Mouse (Mus musculus) myocyte (in vitro differentiated cells): Measurements from ENCODE around the gene Thada.

Source experiments
- CEBPB ChIP-seq: IDR thresholded peaks from 2 replicates; pipeline ENCODE4 v1.6.1; 2011; ENCODE audit warnings: mild to moderate bottlenecking, moderate library complexity; ENCODE audit not compliant: poor library complexity, insufficient read depth, severe bottlenecking
- MAX ChIP-seq: IDR thresholded peaks from one replicate; pipeline ENCODE4 v1.6.1; 2011; ENCODE audit warnings: low read depth, mild to moderate bottlenecking, control low read depth
- MYOD1 ChIP-seq, 3 experiments: IDR thresholded peaks; one replicate each; pipeline ENCODE4 v1.6.1; 2011; ENCODE audit warnings: control low read depth in 2 of 3, low read depth in 2 of 3, mild to moderate bottlenecking in 2 of 3, moderate library complexity in 1 of 3; ENCODE audit not compliant: insufficient read length in 2 of 3, control insufficient read depth in 1 of 3
- MYOG ChIP-seq, 3 experiments: IDR thresholded peaks; one replicate each; pipeline ENCODE4 v1.6.1; 2011; ENCODE audit warnings: control low read depth in 2 of 3, low read depth in 2 of 3, mild to moderate bottlenecking in 2 of 3; ENCODE audit not compliant: insufficient read length in 2 of 3, control insufficient read depth in 1 of 3, insufficient read depth in 1 of 3
- POLR2A ChIP-seq: IDR thresholded peaks from one replicate; pipeline ENCODE4 v1.6.1; 2011; ENCODE audit warnings: low read depth, mild to moderate bottlenecking, control low read depth, moderate library complexity; ENCODE audit not compliant: insufficient read length
- POLR2AphosphoS2 ChIP-seq: IDR thresholded peaks from one replicate; pipeline ENCODE4 v1.6.1; 2011; ENCODE audit warnings: low read depth, control low read depth; ENCODE audit not compliant: insufficient read length
- REST ChIP-seq: IDR thresholded peaks from one replicate; pipeline ENCODE4 v1.6.1; 2011; ENCODE audit warnings: mild to moderate bottlenecking, control low read depth, moderate library complexity; ENCODE audit not compliant: insufficient read depth, insufficient read length
- TCF12 ChIP-seq: IDR thresholded peaks from one replicate; pipeline ENCODE4 v1.6.1; 2011; ENCODE audit warnings: mild to moderate bottlenecking, control low read depth; ENCODE audit not compliant: poor library complexity, insufficient read depth, severe bottlenecking
- TCF3 ChIP-seq: IDR thresholded peaks from one replicate; pipeline ENCODE4 v1.6.1; 2011; ENCODE audit warnings: low read depth, control low read depth; ENCODE audit not compliant: insufficient read length
- USF1 ChIP-seq: IDR thresholded peaks from one replicate; pipeline ENCODE4 v1.6.1; 2011; ENCODE audit warnings: low read depth, mild to moderate bottlenecking, control low read depth, moderate library complexity

DNA sequence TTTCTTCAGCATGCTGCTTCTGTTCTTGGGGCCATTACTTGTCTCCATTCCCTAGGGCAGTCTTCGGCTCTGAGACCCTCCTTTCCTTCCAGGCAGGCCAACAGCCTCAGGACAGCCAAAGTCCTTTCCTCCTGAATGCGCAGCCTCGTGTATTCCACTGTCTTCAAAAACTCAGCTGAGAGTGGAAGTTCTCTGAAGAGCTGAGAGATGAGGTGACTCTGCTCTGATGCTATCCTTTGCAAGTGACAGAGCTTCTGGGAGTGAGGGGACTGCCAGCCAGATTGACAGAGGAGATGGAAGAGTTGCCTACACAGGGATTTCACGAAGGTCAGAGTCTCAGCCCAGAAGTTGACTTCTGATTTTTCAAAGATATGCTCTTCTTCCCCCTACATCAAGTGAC, 274.1 kb downstream of the Thada start:
- TF ChIP-seq MAX (no peak), POLR2A (no peak), MYOG (IDR thresholded peaks at IDR 0.05; ENCODE audit: control insufficient read depth in 1 of 3, insufficient read depth in 1 of 3, insufficient read length in 2 of 3, low read depth in 2 of 3) (no peak), POLR2AphosphoS2 (no peak), CEBPB (no peak), USF1 (no peak), REST (no peak), MYOD1 (IDR thresholded peaks at IDR 0.05; ENCODE audit: control insufficient read depth in 1 of 3, insufficient read length in 2 of 3, low read depth in 2 of 3) (no peak), TCF12 (no peak), TCF3 (no peak)
